In the genomic region with DNA sequence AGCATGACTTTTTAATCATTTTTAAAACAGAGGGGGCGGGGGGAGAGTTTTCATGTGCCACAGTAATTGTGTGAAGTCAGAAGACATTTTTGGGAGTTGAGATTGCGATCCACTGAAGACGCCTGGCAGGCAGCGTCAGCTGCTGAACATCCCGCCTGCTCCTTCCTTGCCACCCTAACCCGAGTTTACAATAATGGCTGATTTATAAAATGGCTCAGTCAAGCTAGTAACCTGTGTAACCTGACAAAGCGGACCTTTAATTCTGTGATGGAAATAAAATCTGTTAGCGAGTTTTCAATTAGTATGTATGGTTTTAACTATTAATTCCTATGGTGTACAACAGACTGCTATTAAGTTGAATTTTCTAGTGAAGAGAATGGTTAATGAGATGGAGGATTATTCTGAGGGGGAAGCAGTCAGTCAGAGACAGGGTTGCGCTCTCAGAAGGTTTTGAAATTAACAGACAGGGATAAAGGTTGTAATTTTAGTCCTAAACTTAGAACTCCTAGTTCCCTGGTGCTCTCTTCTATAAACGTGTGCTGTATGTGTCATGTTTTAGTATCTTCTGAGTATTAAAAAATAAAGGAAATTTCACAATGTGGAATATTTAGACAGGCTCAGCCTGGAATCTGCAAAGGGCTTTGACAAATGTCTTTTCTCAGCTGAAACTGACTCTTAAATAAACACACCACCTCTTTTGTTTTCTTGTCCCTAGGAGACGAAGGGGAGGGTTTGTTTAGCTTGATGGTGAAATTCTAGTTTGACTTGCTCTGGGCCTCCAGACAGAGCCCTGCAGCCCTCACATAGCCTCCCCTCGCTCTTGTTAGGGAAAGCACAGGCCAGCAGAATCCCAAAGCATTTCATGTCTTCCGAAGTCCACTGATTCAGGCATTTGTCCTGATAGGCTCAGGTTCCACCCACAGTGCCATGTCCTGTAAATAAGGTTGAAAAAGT, we compare ENCODE assay signal across 7 mouse cellular contexts. TPM values are rescaled to one million over a fixed set of nuclear protein-coding genes. Genes with fewer than 3 reads are reported as not detected.
DNase-seq lines count a peak whose midpoint lies in the region; ATAC-seq and TF ChIP-seq lines count a peak whose summit lies in the region.

No protein-coding gene starts in this region.

- H3K4me3 ChIP-seq in liver, adult 2 months (ENCODE audit: insufficient read depth, low read depth, low read length) = no peak overlapping the region
- H3K4me3 ChIP-seq in heart, postnatal 0 days (ENCODE audit: low read depth, low read length) = no peak overlapping the region
- no peak overlapping the region for H3K4me3 ChIP-seq in lung, embryonic 14.5 days (ENCODE audit: low read depth, low read length)

- no peak for TF ChIP-seq EP300 in heart, postnatal 0 days (IDR thresholded peaks at IDR 0.05; ENCODE audit: low read depth)

- H3K36me3 ChIP-seq in liver, adult 2 months (ENCODE audit: control insufficient read depth, insufficient read depth, low read length) = peaks cover 10% of the 10 kb centered on the region; the same call in 1 of the 2 replicates
- peaks cover 38% of the 10 kb centered on the region for H3K36me3 ChIP-seq in heart, postnatal 0 days (replicated peaks; ENCODE audit: control insufficient read depth, insufficient read depth, low read length)
- H3K36me3 ChIP-seq in lung, embryonic 14.5 days (ENCODE audit: insufficient read depth) = peaks cover 44% of the 10 kb centered on the region

- no peak overlapping the region for H3K4me2 ChIP-seq in heart, postnatal 0 days (ENCODE audit: low read depth, low read length)
- no peak overlapping the region for H3K4me2 ChIP-seq in lung, embryonic 14.5 days

- WGBS in liver, adult 2 months = 46% methylated on average over 13 of the region's 13 CpGs
- 78% methylated on average over 13 of the region's 13 CpGs for whole genome bisulfite sequencing in heart, postnatal 0 days
- WGBS in lung, embryonic 14.5 days = 43% methylated on average over 13 of the region's 13 CpGs

- H3K4me1 ChIP-seq in liver, adult 2 months (ENCODE audit: control insufficient read depth, insufficient read depth, low read length) = peaks cover 19% of the 10 kb centered on the region
- peaks cover 11% of the 10 kb centered on the region; the same call in 1 of the 2 replicates for H3K4me1 ChIP-seq in heart, postnatal 0 days (ENCODE audit: control insufficient read depth, insufficient read depth)
- peaks cover 2% of the 10 kb centered on the region; the same call in 1 of the 2 replicates for H3K4me1 ChIP-seq in lung, embryonic 14.5 days (ENCODE audit: insufficient read depth)

- DNase-seq in liver, adult 2 months (ENCODE audit: extremely low read depth, low read depth, low spot score) = peak; percentile 87
- DNase-seq in liver = no peak
- DNase-seq in heart, postnatal 0 days (ENCODE audit: low spot score) = no peak
- peak; percentile 72 for DNase-seq in lung, embryonic 14.5 days
- peak; percentile 81 for DNase-seq in yolk sac, embryonic 10.5 days (ENCODE audit: low spot score)
- DNase-seq in left cerebral cortex, postnatal 25 days (ENCODE audit: low spot score in 2 of 2) = no peak

- TF ChIP-seq CTCF in liver, adult 2 months (IDR thresholded peaks at IDR 0.05; ENCODE audit: low read depth, low read length) = no peak
- TF ChIP-seq CTCF in heart, postnatal 0 days (IDR thresholded peaks at IDR 0.05; ENCODE audit: low read depth) = no peak
- TF ChIP-seq CTCF in lung, embryonic 14.5 days (IDR thresholded peaks at IDR 0.05; ENCODE audit: low read depth) = no peak

- H3K27ac ChIP-seq in liver, adult 2 months (replicated peaks; ENCODE audit: insufficient read depth, low read depth, low read length) = peak overlapping the region; percentile 40
- peak overlapping the region; percentile 60 for H3K27ac ChIP-seq in heart, postnatal 0 days (ENCODE audit: low read depth)
- H3K27ac ChIP-seq in lung, embryonic 14.5 days (ENCODE audit: low read depth) = peak overlapping the region; percentile 81

- H3K79me2 ChIP-seq in liver, adult 2 months (ENCODE audit: control insufficient read depth, insufficient read depth, low read length) = no peaks in the 10 kb centered on the region; the same call in 1 of the 2 replicates

- no peak for TF ChIP-seq POLR2A in liver, adult 2 months (IDR thresholded peaks at IDR 0.05; ENCODE audit: extremely low read depth, insufficient read depth, low read length)

- ATAC-seq in heart, postnatal 0 days (ENCODE audit: insufficient read depth, low read depth) = no peak
- ATAC-seq in lung, embryonic 14.5 days (ENCODE audit: insufficient read depth) = peak; percentile 67; the same call in 1 of the 2 replicates
- no peak for ATAC-seq in monocyte, adult 5-6 weeks (replicated peaks; ENCODE audit: insufficient number of reproducible peaks, low FRiP score, low TSS enrichment, poor library complexity, severe bottlenecking)

- intact Hi-C loops in left cerebral cortex, postnatal 25 days (cut with DNase I) = no loop called here

- H3K9ac ChIP-seq in liver, adult 2 months (ENCODE audit: low read depth, low read length) = no peak overlapping the region
- H3K9ac ChIP-seq in heart, postnatal 0 days (replicated peaks; ENCODE audit: low read depth, low read length) = no peak overlapping the region
- peak overlapping the region; percentile 13; the same call in 1 of the 2 replicates for H3K9ac ChIP-seq in lung, embryonic 14.5 days

- no peaks in the 10 kb centered on the region for H3K27me3 ChIP-seq in liver, adult 2 months (ENCODE audit: control insufficient read depth, insufficient read depth, low read length)
- H3K27me3 ChIP-seq in heart, postnatal 0 days (ENCODE audit: control insufficient read depth, insufficient read depth, low read length) = no peaks in the 10 kb centered on the region
- no peaks in the 10 kb centered on the region for H3K27me3 ChIP-seq in lung, embryonic 14.5 days (ENCODE audit: insufficient read depth, low read length)

- H3K9me3 ChIP-seq in heart, postnatal 0 days (replicated peaks; ENCODE audit: control insufficient read depth, low read length) = no peaks in the 10 kb centered on the region
- H3K9me3 ChIP-seq in lung, embryonic 14.5 days (ENCODE audit: low read depth, low read length) = no peaks in the 10 kb centered on the region

RNA-seq across cellular contexts. Expression of a gene that starts 51.6 kb away (rescaled TPM):
- 5.0 and 6.0 TPM in 2 replicates for total RNA-seq in liver, adult 2 months (2014; rRNA removed)
- polyA plus RNA-seq in liver, adult 2 months (2012; rRNA removed) = 5.7 and 7.2 TPM in 2 replicates
- total RNA-seq in heart, postnatal 0 days (2014; rRNA removed; ENCODE audit: low replicate concordance) = 13.6 and 31.9 TPM in 2 replicates
- polyA plus RNA-seq in heart, postnatal 0 days (2015; fragmentation: Nextera tagmentation; extraction: Ambion mirVana) = 7.4 and 8.3 TPM in 2 replicates
- 29.0 and 29.1 TPM in 2 replicates for polyA plus RNA-seq in lung, embryonic 14.5 days (2014; fragmentation: Nextera tagmentation; extraction: Ambion mirVana)
- total RNA-seq in left cerebral cortex, postnatal 25 days (2021) = 10 to 100 TPM; 19.2 to 20.4 TPM
- 14.7 to 27.1 TPM (median 23.8 TPM) in 3 replicates for total RNA-seq in monocyte, adult 5-6 weeks (2017)

RNA-seq across cellular contexts. Expression of a gene that starts 56.8 kb away (rescaled TPM):
- total RNA-seq in liver, adult 2 months (2014; rRNA removed) = 27.8 and 28.1 TPM in 2 replicates
- polyA plus RNA-seq in liver, adult 2 months (2012; rRNA removed) = 9.3 and 10.3 TPM in 2 replicates
- 71.2 and 85.4 TPM in 2 replicates for total RNA-seq in heart, postnatal 0 days (2014; rRNA removed; ENCODE audit: low replicate concordance)
- 56.8 and 62.6 TPM in 2 replicates for polyA plus RNA-seq in heart, postnatal 0 days (2015; fragmentation: Nextera tagmentation; extraction: Ambion mirVana)
- polyA plus RNA-seq in lung, embryonic 14.5 days (2014; fragmentation: Nextera tagmentation; extraction: Ambion mirVana) = 116 and 117 TPM in 2 replicates
- 10 to 100 TPM; 52.9 to 61.4 TPM for total RNA-seq in left cerebral cortex, postnatal 25 days (2021)
- 167 to 244 TPM (median 240 TPM) in 3 replicates for total RNA-seq in monocyte, adult 5-6 weeks (2017)

Comparison
In these comparisons a context has a peak if more than half of its experiments do, and no peak if none do; other contexts are left out.
1. DNase-seq: peak in liver, adult 2 months (single experiment), lung, embryonic 14.5 days (single experiment) and yolk sac, embryonic 10.5 days (single experiment); none in liver (single experiment), heart, postnatal 0 days (single experiment) and left cerebral cortex, postnatal 25 days (0 of 2).
2. Peak in every context shown above with its lines, with median percentiles within 50 percentile points of each other: H3K27ac ChIP-seq.